Mouse (Mus musculus) adrenal gland, postnatal 36 days (tissue): ENCODE measurements around the gene Aldh1b1. TPM values are rescaled to one million over a fixed set of nuclear protein-coding genes. Genes with fewer than 3 reads are reported as not detected.

Source experiments
- DNase-seq, 2 experiments: peaks; one replicate each; pipeline ENCODE4 v3.0.0; 2021; ENCODE audit warnings: mixed read lengths in 1 of 2
- long read RNA-seq, 2 experiments: library from polyadenylated mRNA; stranded (forward); transcript quantifications; one replicate each; pipeline ENCODE4 v2.0.0; 2021; ENCODE audit warnings: borderline sequencing depth in 2 of 2
- total RNA-seq, 2 experiments: library from RNA; stranded (reverse); gene quantifications; 2 replicates each; pipeline ENCODE4 v1.2.3; 2021

The Aldh1b1 gene
- total RNA-seq: 10 to 100 TPM; 20.2 to 34.4 TPM
- long read RNA-seq, experiment 1, transcript Aldh1b1-201 (2 exons, 2,298 nt): major isoform, 54 of 61 reads
- long read RNA-seq, experiment 1, partial matches to known transcripts: 6 of 61 reads
- long read RNA-seq, experiment 1, other reads (novel, unspliced or antisense): 0 of 61 reads
- long read RNA-seq, experiment 2, transcript Aldh1b1-201 (2 exons, 2,298 nt): major isoform, 20 of 20 reads
- long read RNA-seq, experiment 2, partial matches to known transcripts: 0 of 20 reads
- long read RNA-seq, experiment 2, other reads (novel, unspliced or antisense): 0 of 20 reads

- peak; percentile 89 to 92 for DNase-seq
Observed at GRCm38 (mm10) chr4:45798964-45799363, at the start of gene Aldh1b1. Aldh1b1 (plus strand) TSS chr4:45799022.

DNA sequence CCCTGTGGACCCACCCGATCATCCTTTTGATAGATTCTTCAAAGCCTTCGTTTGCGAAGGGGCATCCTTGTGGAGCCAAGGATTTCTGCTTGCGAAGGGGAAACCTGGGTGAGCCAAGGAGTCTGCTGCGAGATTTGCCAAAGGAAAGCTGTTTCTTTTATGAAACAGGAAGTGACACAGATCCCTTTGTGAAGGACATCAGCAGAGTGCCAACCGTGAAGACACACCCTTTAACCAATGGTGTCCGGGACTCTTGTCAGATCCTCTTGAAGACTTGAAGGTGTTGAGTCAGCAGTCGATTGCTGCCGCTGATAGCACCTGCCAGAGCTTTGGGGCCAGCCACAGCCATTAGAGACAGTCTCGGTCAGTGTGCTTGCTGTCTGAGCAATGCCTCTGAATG is 49.4 kb upstream of the Aldh1b1 start:
- no peak for DNase-seq

DNA sequence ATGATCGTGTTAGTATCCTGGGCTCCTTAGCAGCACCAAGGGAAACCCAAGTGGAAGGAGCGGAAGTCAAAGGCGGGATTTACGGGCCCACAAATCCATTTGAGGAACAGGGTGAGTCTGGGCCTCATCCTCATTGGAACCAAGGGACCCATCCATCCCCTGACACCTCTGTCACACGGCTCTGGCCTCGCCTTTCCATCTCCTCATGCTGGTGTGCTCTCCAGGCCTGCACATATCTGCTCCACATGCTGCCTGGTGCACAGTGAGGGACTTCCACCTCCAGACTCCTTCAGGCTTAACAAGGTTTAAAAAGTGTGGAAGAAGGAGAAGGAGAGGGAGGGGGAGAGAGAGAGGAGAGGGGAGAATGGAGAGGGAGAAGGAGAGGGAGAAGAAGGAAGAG is 48.3 kb upstream of the Aldh1b1 start:
- no peak for DNase-seq

- DNase-seq: no peak
Observed at GRCm38 (mm10) chr4:45753211-45753809, 45.5 kb upstream of the Aldh1b1 start.

GRCm38 (mm10) chr4:45754171-45754570 is 44.7 kb upstream of the Aldh1b1 start:
- no peak for DNase-seq

GRCm38 (mm10) chr4:45755097-45755496 is 43.7 kb upstream of the Aldh1b1 start:
- DNase-seq: no peak

- DNase-seq: no peak
Observed at GRCm38 (mm10) chr4:45755881-45756280, 42.9 kb upstream of the Aldh1b1 start.

- no peak for DNase-seq
Observed at GRCm38 (mm10) chr4:45757941-45758340, 40.9 kb upstream of the Aldh1b1 start.

- DNase-seq: no peak
Observed at GRCm38 (mm10) chr4:45759411-45759810, 39.4 kb upstream of the Aldh1b1 start.

GRCm38 (mm10) chr4:45762600-45762999 is 36.2 kb upstream of the Aldh1b1 start:
- DNase-seq: no peak

GRCm38 (mm10) chr4:45763288-45764140 is 35.3 kb upstream of the Aldh1b1 start:
- peak in 1 of 2 experiments; percentile 16 for DNase-seq

DNA sequence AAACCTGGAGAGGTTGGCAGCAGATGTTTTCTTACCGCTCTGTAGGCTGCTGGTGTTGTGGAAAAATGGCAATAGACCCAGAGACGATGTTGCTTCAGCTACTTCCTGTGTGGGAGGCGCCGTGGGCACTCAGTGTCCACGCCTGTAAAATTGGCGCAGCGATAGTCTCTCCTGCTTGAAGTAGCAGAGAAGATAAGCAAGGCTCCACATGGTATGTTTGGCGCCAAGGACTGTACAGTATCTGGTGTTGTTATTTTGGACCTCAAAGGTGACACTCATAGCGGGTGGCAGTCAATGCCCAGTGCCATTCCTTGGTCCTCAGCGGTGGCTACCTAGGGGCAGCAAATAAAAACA is 34.7 kb upstream of the Aldh1b1 start:
- no peak for DNase-seq

DNA sequence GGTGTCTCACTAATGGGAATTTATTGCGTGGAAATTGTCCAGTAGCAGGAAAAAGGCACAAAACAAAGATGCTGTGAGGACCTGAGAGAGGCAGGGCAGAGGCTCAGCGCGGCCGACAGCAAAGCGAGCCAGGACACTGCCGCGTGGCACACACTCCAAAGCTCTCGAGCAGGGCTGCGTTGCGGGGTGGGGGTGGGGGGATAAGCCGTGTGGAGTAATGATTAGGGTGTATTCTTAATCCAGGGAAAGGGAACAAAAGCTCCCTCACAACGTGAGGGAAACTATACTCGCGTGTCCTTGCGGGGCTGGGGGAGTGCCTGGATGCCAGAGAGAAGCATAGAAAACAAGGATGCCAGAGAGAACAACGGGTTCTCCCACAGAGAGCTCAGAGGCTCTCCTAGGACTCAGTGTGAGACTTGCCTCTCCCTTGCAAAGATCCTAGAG is 33.7 kb upstream of the Aldh1b1 start:
- no peak for DNase-seq

GRCm38 (mm10) chr4:45765565-45766201 is 33.1 kb upstream of the Aldh1b1 start:
- DNase-seq: no peak

GRCm38 (mm10) chr4:45766774-45767173 is 32.0 kb upstream of the Aldh1b1 start:
- DNase-seq: no peak

DNA sequence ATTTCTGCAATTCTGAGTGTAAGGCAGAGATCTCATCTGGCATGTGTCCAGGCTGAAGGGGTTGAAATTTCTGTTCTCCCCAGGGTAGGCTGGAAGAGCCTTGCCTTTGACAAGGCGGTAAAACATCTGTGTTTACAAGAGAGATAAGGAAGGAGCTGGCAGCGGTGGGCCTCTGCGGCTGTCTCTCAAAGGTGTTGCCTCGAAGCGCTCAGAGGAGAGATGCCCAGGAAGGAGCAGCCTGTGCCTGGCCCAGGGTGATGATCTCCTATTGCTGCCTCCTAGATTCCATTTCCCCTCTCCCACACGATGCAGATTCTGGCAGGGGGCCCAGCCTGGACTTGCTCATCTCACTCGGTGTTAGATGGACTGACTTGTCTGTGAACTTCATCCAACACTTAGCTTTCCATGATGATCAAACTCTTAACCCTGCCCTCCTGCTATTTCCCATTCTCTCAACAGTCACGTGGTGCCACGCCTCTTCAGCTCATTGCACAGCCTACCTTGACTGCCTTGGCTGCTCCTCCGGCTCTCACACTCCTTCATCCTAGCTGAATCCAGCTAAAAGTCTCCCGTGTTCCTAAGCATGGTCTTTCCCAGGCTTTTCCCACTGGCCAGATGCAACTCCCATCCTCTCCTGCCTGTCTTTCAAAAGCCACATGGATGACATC is 30.8 kb upstream of the Aldh1b1 start:
- DNase-seq: peak; percentile 48 to 52

- peak; percentile 62 to 64 for DNase-seq
Observed at GRCm38 (mm10) chr4:45769141-45769540, 29.7 kb upstream of the Aldh1b1 start.

DNA sequence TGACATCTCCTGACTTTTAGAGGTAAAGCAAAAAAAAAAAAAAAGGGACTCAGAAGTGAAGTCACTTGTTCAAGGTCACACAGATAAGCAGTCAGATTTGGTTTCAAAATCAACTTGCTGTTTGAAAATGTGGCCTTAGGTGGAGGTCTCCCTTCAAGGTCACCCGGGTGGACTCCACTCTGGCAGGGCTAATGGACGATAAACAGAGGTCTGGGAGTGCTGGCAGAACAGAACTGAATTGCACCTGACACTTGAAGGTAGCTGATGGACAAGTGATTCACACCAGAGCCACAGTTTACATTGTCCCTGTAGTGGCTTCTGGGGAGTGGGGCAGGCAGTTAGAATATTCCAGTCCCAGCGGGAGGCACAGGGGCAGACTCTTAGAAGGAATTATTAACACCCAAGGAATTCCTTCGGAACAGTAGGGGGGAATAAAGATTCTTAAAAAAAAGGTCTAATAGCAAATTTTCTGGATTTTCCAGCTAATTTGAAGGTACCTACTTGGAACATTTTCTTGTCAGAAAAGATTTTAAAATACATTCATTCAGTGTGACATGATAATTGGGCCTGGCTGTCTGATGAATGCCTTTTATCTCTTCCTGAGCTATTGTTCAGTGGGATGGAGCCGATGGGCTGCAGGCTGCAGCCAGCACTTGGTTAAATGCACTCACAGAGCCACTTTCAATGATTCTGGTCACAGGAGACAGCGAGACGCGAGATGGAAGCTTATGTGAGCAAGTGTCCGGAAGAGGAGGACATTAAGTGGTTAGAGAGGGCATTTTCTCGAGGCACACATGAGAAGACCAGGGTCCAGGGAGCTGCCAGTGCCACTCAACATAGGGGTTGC is 28.8 kb upstream of the Aldh1b1 start:
- peak; percentile 25 to 31 for DNase-seq

GRCm38 (mm10) chr4:45770638-45771033 is 28.2 kb upstream of the Aldh1b1 start:
- DNase-seq: no peak

DNA sequence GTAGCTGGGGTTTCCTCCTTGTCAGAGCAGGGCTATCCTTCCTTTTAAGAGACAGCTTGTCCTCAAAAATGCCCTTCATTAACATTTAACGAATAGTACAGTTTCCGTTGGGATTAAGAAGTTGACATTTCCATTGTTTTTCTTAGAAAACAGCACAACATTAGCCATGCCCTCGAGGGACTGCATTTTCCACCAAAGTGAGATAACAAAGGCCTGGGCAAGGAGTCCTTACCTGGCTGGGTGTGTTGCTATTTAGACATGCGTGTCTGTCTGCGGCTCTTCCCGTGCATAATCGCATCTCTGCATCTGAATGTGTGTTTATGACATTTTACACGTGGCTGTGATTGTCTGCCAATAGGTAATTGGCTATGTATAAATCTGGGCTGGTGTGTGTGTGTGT is 27.6 kb upstream of the Aldh1b1 start:
- DNase-seq: no peak

DNA sequence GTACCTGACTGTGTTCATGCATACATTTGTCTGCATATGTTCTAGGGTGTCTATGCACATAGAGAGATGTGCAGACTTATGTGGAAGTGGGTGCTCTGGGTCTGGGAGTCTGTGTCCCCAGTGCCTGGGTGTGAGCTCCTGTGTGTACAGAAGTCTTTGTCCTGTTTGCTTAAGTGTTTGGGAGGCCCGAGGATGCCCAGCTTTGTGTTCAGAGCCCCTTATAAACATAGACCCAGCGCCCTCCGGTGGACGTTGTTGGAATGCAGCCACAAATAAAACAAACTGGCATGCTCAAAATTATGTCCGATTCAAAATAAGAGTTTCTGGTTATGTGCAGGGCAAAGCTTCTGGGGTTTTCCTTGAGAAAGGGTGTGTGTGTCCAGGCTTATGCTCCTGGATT is 27.2 kb upstream of the Aldh1b1 start:
- DNase-seq: peak; percentile 71 to 74
